Mouse (Mus musculus) kidney, adult 2 months (tissue): ENCODE results near the gene Cbln1.

ENCODE experiments used
- CTCF ChIP-seq: fragments of 200-500 bp; conservative IDR thresholded peaks from 2 replicates; pipeline ENCODE4 v1.5.1; 2011; ENCODE audit warnings: low read depth, mild to moderate bottlenecking, control low read depth, low read length, moderate library complexity, mixed read lengths; ENCODE audit not compliant: insufficient read depth, insufficient read length
- POLR2A ChIP-seq: fragments of 200-500 bp; IDR thresholded peaks from one replicate; pipeline ENCODE4 v1.6.1; 2011; ENCODE audit warnings: low read depth, low read length, control low read depth

GRCm38 (mm10) chr8:87474379-87474778 lies 2.0 kb upstream of the Cbln1 start:
- TF ChIP-seq CTCF = no peak
- no peak for TF ChIP-seq POLR2A
